Mouse (Mus musculus): Measurements from ENCODE around the gene Gpalpp1.

DNA sequence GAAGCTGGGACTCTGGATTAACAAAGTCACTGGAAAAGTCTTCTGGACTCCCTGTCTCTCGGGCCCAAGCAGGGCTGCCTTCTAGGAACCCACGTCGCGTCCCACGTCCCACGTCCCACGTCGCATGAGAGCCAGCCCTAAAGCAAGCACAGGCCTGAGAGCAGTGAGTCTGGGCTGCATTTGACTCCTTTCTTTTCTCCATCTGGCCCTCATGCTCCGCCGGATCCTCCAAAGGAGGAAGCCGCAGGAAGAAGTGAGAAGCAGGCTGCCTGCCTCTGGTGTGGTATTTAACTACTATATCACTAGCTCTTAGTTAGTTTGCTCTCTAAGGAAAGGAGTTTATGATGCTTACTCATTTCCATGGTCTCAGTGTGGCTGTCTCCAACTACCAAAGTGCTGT lies 39.9 kb upstream of the Gpalpp1 start:
- TF ChIP-seq CTCF (IDR thresholded peaks at IDR 0.05; ENCODE audit: extremely low read depth, insufficient read length, insufficient replicate concordance, low read depth, low read length) (no peak), POLR2A (IDR thresholded peaks at IDR 0.05; ENCODE audit: low read depth, low read length) (no peak)
